Mouse (Mus musculus): Measurements from ENCODE around the gene Zfp3. TPM values are rescaled to one million over a fixed set of nuclear protein-coding genes. Genes with fewer than 3 reads are reported as not detected.
"Not testable (repeated sequence)": the region's sequence is repeated elsewhere in the genome, so short reads cannot be mapped to it uniquely, and the experiment has no call there.

Gene Zfp3
- polyA plus RNA-seq, 1 experiment from 2014 or later: 6.0 TPM

DNA sequence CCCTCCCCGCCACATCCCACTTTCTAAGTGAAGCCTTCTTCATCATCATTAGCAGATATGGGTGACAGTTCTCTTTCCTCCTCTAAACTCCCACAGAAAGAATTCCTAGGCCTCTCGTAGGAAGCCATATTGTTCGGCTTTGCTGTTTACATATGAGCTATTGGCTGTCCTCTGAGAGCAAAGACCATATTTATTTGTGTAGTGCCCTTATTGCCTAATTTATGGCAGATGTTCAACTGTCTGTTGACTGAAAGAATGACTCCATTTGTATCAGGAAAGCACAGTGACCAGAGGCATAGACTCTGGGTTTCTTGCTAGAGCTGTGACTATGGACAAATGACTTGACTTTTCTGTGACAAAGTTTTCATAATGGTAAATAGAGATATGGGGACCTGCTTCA is 22.4 kb upstream of the Zfp3 start:
- H3K27me3 ChIP-seq: no peaks in the 10 kb centered on the region
- WGBS: 94% methylated on average over 3 of the region's 3 CpGs
- no peak overlapping the region for H3K9ac ChIP-seq
- H3K4me2 ChIP-seq: no peak overlapping the region
- no peak overlapping the region for H3K4me3 ChIP-seq
- no peak for ATAC-seq (ENCODE audit: insufficient number of reproducible peaks, insufficient read depth, low FRiP score, low TSS enrichment, low read depth)
- H3K4me1 ChIP-seq: no peaks in the 10 kb centered on the region
- H3K27ac ChIP-seq: no peak overlapping the region
- no peaks in the 10 kb centered on the region for H3K9me3 ChIP-seq
- no peaks in the 10 kb centered on the region for H3K36me3 ChIP-seq

DNA sequence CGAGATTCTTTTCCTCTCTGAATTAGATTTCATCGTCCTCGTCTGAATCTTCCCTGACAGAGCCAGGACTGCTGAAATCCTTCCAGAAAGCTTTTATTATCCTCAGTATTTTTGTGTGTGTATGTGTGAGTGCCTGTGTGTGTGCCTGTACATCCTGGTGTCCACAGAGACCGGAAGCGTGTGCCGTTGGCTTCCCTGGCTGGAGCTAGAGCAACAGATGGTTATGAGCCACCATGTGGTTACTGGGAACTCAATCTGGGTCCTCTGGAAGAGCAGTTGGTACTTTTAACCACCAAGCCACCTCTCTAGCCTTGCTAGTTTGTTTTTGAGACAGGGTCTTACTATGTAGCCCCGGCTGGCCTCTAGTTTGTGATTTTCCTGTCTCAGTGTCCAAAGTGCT is 21.9 kb upstream of the Zfp3 start:
- Histone ChIP-seq H3K4me1 (no peaks in the 10 kb centered on the region), H3K27ac (no peak overlapping the region), H3K27me3 (no peaks in the 10 kb centered on the region), H3K9me3 (no peaks in the 10 kb centered on the region), H3K36me3 (no peaks in the 10 kb centered on the region), H3K9ac (no peak overlapping the region), H3K4me2 (no peak overlapping the region), H3K4me3 (no peak overlapping the region)
- WGBS: 79% methylated on average over 7 of the region's 7 CpGs
- no peak for ATAC-seq (ENCODE audit: insufficient number of reproducible peaks, insufficient read depth, low FRiP score, low TSS enrichment, low read depth)

DNA sequence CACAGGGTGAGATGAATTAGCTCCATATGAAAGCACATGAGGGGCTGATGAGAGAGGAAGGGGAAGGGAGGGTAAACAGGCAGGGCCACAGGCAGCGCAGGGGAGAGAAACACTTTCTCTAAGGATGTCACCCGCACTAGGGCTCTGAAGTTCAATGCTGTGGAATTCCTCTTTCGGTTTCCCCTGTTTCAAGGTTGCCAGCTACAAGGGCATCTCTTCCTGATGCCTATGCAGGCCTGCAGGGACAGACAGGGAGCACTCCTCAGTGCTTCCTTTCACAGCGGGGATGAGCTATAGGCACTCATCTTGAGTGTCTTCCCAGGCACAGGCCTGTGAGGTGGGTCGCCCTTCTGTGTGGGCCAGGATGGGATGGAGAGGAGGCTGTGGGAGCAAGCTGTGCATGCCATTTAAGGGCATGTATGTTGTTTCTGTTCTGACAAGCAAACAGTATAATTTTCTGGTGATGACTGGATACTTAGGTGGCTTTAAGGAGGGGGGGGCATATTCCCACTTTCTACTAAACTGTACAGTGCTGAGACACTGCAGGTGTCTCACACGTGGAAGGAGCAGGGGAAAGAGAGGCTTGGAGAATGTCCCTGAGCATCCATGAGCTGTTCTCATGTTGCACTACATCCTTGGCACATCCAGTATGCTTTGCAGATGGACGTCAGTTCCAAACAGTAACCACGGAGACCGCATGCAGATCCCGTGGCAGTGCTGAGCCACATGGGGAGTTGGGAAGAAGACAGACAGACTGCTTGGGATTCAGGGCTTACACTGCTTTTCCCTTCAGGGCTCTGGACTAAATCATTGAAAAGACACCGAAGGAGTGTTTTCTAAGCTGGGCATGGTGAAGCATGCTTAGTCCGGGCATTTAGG is 21.2 kb upstream of the Zfp3 start:
- Histone ChIP-seq H3K9me3 (no peaks in the 10 kb centered on the region), H3K27me3 (no peaks in the 10 kb centered on the region), H3K27ac (no peak overlapping the region), H3K9ac (peak overlapping the region; percentile 55), H3K4me3 (no peak overlapping the region), H3K36me3 (no peaks in the 10 kb centered on the region), H3K4me1 (no peaks in the 10 kb centered on the region), H3K4me2 (no peak overlapping the region)
- WGBS: 74% methylated on average over 12 of the region's 12 CpGs
- ATAC-seq (ENCODE audit: insufficient number of reproducible peaks, insufficient read depth, low FRiP score, low TSS enrichment, low read depth): no peak

DNA sequence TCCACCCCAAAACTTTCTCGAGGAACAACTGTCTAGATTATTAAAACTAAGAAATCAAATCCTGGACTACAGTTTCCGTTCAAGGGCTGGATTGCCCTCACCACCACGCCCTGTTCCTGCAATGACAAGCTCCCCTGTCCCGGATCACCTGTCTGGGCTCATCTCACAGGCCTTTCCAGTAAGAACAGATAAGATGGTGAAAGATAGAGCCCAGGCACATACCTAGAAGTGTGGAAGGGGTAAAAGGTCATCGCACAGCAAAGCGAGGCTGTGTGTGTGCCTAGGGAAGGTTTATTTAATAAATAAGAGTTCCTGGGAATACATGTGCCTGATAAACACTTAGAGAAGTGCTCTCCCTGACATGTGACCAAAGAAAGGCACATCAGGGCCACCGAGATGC is 18.4 kb upstream of the Zfp3 start:
- Histone ChIP-seq H3K27ac (no peak overlapping the region), H3K9me3 (no peaks in the 10 kb centered on the region), H3K36me3 (no peaks in the 10 kb centered on the region), H3K9ac (no peak overlapping the region), H3K4me2 (no peak overlapping the region), H3K4me1 (no peaks in the 10 kb centered on the region), H3K27me3 (no peaks in the 10 kb centered on the region), H3K4me3 (no peak overlapping the region)
- no peak for ATAC-seq (ENCODE audit: insufficient number of reproducible peaks, insufficient read depth, low FRiP score, low TSS enrichment, low read depth)
- 83% methylated on average over 7 of the region's 7 CpGs for WGBS

DNA sequence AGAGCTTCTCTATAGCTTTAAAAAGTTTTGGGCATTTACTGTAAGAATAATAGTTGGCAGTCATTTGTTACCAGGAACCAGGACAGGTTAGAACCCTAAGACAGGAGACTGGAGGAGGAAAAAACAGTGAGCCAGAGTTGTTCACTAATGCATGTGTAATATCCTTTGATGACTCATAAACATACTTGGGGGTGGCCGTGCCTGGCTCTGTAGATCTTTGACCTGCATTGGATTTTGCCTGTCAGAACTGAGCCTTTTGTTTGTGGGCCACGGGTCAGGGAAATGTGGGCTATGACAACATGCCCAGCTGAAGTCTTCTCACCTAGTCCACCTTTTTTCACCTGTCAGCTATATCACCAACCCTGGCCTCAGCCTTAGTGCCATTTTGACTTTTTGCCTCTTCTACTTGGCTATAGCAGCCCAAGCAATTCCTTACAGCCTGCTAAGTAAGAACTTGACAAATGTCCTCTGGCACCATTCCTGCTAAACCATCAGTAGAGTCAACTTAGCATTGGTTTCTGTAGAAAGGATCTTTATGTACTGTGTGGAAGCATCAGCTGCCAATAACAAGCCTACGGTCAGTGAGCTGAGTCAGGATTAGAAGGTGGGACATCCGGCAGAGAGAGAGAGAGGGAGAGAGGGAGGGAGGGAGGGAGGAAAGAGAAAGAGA is 16.0 kb upstream of the Zfp3 start:
- ATAC-seq (ENCODE audit: insufficient number of reproducible peaks, insufficient read depth, low FRiP score, low TSS enrichment, low read depth): no peak
- WGBS: 90% methylated on average over 4 of the region's 4 CpGs
- H3K36me3 ChIP-seq: no peaks in the 10 kb centered on the region
- no peaks in the 10 kb centered on the region for H3K27me3 ChIP-seq
- no peaks in the 10 kb centered on the region for H3K4me1 ChIP-seq
- H3K27ac ChIP-seq: no peak overlapping the region
- H3K4me2 ChIP-seq: no peak overlapping the region
- H3K9ac ChIP-seq: no peak overlapping the region
- H3K4me3 ChIP-seq: no peak overlapping the region
- no peaks in the 10 kb centered on the region for H3K9me3 ChIP-seq

DNA sequence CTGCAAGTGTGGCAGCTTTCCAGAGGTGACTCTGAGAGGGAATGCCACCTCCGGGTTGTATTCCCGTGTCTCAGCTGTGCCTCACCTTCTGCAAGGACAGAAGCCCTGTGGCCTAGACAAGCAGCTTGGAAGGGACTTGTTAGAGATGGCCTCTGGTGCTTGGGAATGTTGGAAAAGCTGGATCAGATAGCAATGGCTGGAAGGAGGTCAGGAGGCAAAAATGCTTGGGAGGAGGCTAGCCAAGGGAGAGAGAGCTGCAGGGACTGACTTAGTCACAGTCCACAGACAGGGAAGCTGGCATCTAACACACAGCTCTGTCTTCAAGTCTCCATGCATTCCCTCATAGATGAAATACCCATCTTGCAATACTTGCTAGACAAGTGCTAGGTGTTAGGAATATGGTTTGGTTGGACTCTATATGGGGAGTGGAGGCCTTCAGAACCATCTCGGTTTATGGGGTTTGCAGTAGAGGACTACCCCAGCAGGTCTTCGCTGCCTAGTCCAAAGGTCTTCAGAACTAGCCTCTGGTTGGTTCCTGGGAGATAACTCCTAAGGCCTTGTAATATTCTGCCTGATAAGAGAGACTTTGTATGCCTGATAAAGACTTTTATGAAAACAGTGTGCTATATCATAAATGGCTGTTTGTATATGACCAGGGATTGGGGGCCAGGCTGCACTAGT is 11.5 kb upstream of the Zfp3 start:
- H3K27ac ChIP-seq: no peak overlapping the region
- H3K4me2 ChIP-seq: no peak overlapping the region
- no peak overlapping the region for H3K4me3 ChIP-seq
- WGBS: 83% methylated on average over 4 of the region's 4 CpGs
- no peak overlapping the region for H3K9ac ChIP-seq
- no peak for ATAC-seq (ENCODE audit: insufficient number of reproducible peaks, insufficient read depth, low FRiP score, low TSS enrichment, low read depth)
- H3K36me3 ChIP-seq: no peaks in the 10 kb centered on the region
- H3K27me3 ChIP-seq: no peaks in the 10 kb centered on the region
- no peaks in the 10 kb centered on the region for H3K4me1 ChIP-seq
- no peaks in the 10 kb centered on the region for H3K9me3 ChIP-seq

DNA sequence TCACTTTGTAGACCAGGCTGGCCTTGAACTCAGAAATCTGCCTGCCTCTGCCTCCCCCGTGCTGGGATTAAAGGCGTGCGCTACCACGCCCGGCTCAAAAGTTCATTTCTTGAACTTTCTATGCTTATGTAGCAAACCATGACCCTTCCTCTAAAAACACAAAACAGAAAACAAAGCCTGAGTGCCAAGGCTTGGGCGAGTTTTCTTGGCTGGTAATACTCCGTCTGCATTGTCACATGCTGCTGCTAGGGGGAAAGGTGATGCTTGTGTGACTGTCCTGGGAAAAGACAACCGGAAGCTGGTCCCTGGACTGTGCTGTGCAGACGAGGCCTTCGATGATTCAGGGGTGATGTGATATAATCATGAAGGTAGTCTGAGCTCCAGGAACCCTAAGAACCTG is 10.9 kb upstream of the Zfp3 start:
- ATAC-seq (ENCODE audit: insufficient number of reproducible peaks, insufficient read depth, low FRiP score, low TSS enrichment, low read depth): no peak
- Histone ChIP-seq H3K27me3 (no peaks in the 10 kb centered on the region), H3K9ac (no peak overlapping the region), H3K4me2 (no peak overlapping the region), H3K27ac (no peak overlapping the region), H3K36me3 (no peaks in the 10 kb centered on the region), H3K9me3 (no peaks in the 10 kb centered on the region), H3K4me1 (no peaks in the 10 kb centered on the region), H3K4me3 (no peak overlapping the region)
- WGBS: 91% methylated on average over 10 of the region's 10 CpGs

DNA sequence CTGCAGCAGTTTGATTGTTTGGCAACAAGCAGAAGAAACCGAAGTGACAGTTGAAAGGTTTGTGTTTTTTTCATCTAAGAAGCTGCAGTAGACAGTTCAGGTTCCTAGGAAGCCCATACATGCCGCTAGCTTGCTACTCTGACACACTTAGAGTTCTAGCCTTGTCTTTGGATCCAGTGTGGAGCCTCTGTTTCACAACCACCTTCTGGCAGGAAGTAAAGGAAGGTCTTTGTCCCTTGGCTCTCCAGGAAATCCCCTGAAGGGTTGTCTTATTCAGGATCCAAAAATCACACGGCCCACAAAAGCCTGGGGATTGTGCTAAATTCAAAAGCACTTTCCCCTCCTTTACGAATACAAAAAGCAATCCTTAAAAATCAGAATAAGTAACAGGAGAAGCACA is 9.5 kb upstream of the Zfp3 start:
- no peaks in the 10 kb centered on the region for H3K27me3 ChIP-seq
- H3K4me1 ChIP-seq: no peaks in the 10 kb centered on the region
- H3K27ac ChIP-seq: no peak overlapping the region
- ATAC-seq (ENCODE audit: insufficient number of reproducible peaks, insufficient read depth, low FRiP score, low TSS enrichment, low read depth): no peak
- H3K36me3 ChIP-seq: no peaks in the 10 kb centered on the region
- H3K4me2 ChIP-seq: no peak overlapping the region
- H3K9ac ChIP-seq: no peak overlapping the region
- H3K9me3 ChIP-seq: no peaks in the 10 kb centered on the region
- no peak overlapping the region for H3K4me3 ChIP-seq
- WGBS: 46% methylated on average over 4 of the region's 4 CpGs

DNA sequence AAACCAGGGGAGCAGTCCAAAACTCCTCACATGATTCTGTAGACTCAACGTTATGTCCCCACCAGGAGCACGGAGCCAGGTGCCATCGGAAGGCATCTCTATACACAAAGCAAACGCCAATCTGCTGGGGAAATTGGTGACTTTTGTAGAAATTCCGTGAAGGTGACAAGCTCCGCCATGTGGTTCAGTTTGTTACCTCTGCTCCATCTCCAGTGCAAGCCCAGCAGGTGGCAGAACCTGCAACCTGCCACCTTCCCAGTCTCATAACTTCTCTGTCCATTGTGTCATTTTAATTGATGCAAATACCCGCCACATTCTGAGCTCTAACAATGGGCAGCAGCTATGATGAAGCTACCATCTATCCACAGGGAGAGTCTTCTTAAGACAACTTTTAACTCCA is 9.1 kb upstream of the Zfp3 start:
- Histone ChIP-seq H3K4me2 (no peak overlapping the region), H3K27ac (no peak overlapping the region), H3K27me3 (no peaks in the 10 kb centered on the region), H3K4me3 (no peak overlapping the region), H3K4me1 (no peaks in the 10 kb centered on the region), H3K36me3 (no peaks in the 10 kb centered on the region), H3K9ac (no peak overlapping the region), H3K9me3 (no peaks in the 10 kb centered on the region)
- no peak for ATAC-seq (ENCODE audit: insufficient number of reproducible peaks, insufficient read depth, low FRiP score, low TSS enrichment, low read depth)
- WGBS: 60% methylated on average over 7 of the region's 7 CpGs

DNA sequence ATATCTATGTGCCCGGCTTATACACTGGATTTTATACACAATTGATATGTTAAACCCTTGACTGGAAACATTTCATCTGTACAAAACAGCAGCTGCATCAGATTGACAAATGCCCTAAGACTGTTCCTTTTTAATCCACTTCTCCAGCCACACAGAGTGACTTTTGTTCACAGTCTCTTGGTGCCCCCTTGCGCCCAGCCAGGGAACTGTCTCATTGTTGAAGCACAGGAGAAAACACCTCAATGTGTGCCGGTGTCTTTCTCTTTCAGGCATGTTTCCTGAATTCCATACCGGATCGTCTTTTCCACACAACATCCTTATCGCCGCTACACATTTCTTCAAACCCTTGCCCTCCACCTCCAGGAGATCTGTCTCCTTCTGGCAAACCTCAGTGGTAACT is 8.4 kb upstream of the Zfp3 start:
- ATAC-seq (ENCODE audit: insufficient number of reproducible peaks, insufficient read depth, low FRiP score, low TSS enrichment, low read depth): no peak
- H3K4me2 ChIP-seq: no peak overlapping the region
- no peak overlapping the region for H3K9ac ChIP-seq
- H3K4me3 ChIP-seq: no peak overlapping the region
- H3K27me3 ChIP-seq: no peaks in the 10 kb centered on the region
- no peak overlapping the region for H3K27ac ChIP-seq
- WGBS: 5% methylated on average over 7 of the region's 7 CpGs
- H3K9me3 ChIP-seq: no peaks in the 10 kb centered on the region
- H3K4me1 ChIP-seq: no peaks in the 10 kb centered on the region
- H3K36me3 ChIP-seq: no peaks in the 10 kb centered on the region

DNA sequence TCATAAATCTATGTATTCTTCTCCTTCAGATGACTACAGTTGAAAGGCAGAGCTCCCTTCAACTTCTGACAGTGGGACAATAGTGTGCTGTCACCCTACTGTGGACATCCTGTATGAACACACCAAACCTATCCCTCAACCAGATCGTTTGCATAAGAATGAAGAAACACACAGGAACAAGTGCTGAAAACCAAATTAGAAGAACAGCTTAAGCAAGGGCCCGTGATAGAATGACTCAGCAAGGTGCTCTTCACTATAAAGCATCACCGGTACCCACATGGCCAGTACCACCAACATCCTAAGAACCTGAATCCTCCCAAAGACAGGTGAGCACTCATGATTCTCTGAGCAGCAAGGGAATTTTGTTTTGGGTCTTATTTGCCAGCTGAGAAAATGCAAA is 3.6 kb upstream of the Zfp3 start:
- not testable (repeated sequence) for H3K9me3 ChIP-seq; H3K4me3 ChIP-seq; H3K4me2 ChIP-seq; ATAC-seq (ENCODE audit: insufficient number of reproducible peaks, insufficient read depth, low FRiP score, low TSS enrichment, low read depth); H3K9ac ChIP-seq; H3K27ac ChIP-seq; H3K4me1 ChIP-seq; H3K27me3 ChIP-seq; H3K36me3 ChIP-seq
- 70% methylated on average over 3 of the region's 3 CpGs for WGBS

DNA sequence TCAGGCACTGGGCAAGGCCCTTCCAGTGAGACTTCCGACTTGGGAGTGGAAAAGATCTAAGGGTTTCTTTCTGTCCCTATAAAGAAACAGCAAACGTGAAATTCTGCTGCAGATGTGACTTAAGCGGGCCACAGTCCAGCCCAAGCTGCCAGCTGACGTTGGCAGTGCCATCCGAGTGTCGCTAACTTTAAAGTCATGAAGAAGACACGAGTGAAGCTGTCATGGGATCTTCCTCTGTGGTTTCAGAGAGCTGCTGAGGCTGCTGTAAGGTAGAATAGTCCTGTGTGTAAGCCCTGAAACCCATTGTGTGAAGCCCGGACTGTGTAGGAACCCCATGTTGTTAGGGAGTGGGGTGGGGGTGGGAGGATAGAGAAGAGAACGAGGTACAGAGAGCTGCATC is 1.4 kb upstream of the Zfp3 start:
- H3K27ac ChIP-seq: no peak overlapping the region
- H3K4me2 ChIP-seq: no peak overlapping the region
- WGBS: 80% methylated on average over 9 of the region's 9 CpGs
- no peaks in the 10 kb centered on the region for H3K9me3 ChIP-seq
- no peak overlapping the region for H3K9ac ChIP-seq
- H3K36me3 ChIP-seq: 0 out of 2 replicates have a peak, but pooled peaks cover 2% of the 10 kb centered on the region
- H3K4me1 ChIP-seq: no peaks in the 10 kb centered on the region
- ATAC-seq (ENCODE audit: insufficient number of reproducible peaks, insufficient read depth, low FRiP score, low TSS enrichment, low read depth): no peak
- H3K4me3 ChIP-seq: no peak overlapping the region
- no peaks in the 10 kb centered on the region for H3K27me3 ChIP-seq

All from embryonic facial prominence, embryonic 13.5 days (tissue).